Mouse (Mus musculus): ENCODE data around the gene Prkcq. TPM values are rescaled to one million over a fixed set of nuclear protein-coding genes. Genes with fewer than 3 reads are reported as not detected.
A peak's percentile ranks its signal among the peaks of the same experiment; 100 is the strongest.

The Prkcq gene
- polyA plus RNA-seq, 1 experiment from 2014 or later, result 1.8 TPM

DNA sequence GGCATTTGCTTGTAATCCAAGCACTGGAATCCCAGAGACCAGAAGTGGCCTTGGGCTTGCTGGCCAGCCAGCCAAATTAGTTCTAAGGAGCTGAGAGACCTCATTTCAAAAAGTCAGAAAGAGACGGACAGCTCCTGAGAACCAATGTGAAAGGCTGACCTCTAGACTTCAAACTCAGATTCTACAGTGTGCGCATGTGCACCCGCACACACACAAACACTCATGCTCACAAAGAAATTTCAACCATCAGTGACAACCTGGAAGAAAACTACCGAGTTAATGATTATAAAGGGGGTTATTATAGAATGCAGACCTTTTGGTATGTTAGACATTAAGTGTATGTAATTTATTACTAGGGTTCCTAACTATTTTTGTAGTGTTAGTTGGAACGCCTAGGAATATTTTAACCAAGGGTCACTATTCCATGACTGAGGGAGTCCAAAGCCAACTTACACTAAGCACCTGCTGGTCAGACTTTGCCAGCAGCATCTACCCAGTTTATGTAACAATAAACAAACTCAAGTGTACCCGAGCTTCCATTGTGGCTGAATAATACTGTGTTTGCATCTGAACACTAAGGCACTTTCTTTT lies 85.4 kb downstream of the Prkcq start:
- H3K36me3 ChIP-seq (ENCODE audit: insufficient read depth), result no peaks in the 10 kb centered on the region
- no peak overlapping the region for H3K4me3 ChIP-seq (ENCODE audit: low read depth, low read length)
- no peak overlapping the region for H3K4me2 ChIP-seq
- no peak overlapping the region for H3K9ac ChIP-seq
- no peak for TF ChIP-seq CTCF (IDR thresholded peaks at IDR 0.05; ENCODE audit: low read depth)
- DNase-seq (no peak), ATAC-seq (ENCODE audit: insufficient read depth) (no peak)
- no peaks in the 10 kb centered on the region for H3K9me3 ChIP-seq (ENCODE audit: low read depth, low read length)
- WGBS, result 74% methylated on average over 6 of the region's 6 CpGs
- no peak overlapping the region for H3K27ac ChIP-seq (ENCODE audit: low read depth)
- no peaks in the 10 kb centered on the region for H3K4me1 ChIP-seq (ENCODE audit: insufficient read depth)
- H3K27me3 ChIP-seq (ENCODE audit: insufficient read depth, low read length), result no peaks in the 10 kb centered on the region

DNA sequence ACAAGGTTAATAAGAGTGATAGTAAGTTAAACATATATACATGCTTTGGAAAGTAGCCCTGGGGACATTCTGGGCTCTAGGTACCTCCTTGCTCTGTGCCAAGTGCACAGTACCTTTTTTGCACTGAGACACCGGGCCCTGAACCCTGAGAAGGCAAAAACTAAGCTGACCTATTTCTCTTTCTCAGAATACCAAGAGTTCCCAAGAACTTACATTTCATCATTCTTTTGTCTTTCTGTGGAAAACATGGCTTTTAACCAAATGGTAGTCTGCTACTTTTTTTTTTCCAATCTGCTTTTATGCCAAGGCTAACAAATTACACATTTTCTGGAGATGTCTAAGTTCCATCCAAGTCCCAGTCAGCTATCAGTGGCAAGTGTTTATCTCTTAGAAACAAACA lies 86.3 kb downstream of the Prkcq start:
- Histone ChIP-seq H3K9ac (no peak overlapping the region), H3K4me1 (ENCODE audit: insufficient read depth) (no peaks in the 10 kb centered on the region), H3K9me3 (ENCODE audit: low read depth, low read length) (no peaks in the 10 kb centered on the region), H3K4me2 (no peak overlapping the region), H3K27me3 (ENCODE audit: insufficient read depth, low read length) (no peaks in the 10 kb centered on the region), H3K36me3 (ENCODE audit: insufficient read depth) (no peaks in the 10 kb centered on the region), H3K27ac (ENCODE audit: low read depth) (no peak overlapping the region), H3K4me3 (ENCODE audit: low read depth, low read length) (no peak overlapping the region)
- TF ChIP-seq CTCF (IDR thresholded peaks at IDR 0.05; ENCODE audit: low read depth), result no peak
- WGBS, result 83% methylated on average over 1 of the region's 1 CpGs
- DNase-seq, result no peak
- ATAC-seq (ENCODE audit: insufficient read depth), result no peak

DNA sequence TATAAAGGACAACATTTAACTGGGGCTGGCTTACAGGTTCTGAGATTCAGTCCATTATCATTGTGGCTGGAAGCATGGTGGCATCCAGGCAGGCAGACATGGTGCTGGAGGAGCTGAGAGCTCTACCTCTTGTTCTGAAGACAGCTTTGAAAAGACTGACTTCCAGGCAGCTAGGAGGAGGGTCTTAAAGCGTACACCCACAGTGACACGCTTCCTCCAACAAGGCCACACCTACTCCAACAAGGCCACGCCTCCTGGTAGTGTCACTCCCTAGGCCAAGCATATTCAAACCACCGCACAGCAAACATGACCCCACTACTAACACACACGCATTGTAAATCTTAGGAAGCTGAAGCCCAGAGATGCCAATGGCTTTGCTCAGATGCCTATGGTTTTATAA lies 87.5 kb downstream of the Prkcq start:
- 79% methylated on average over 5 of the region's 5 CpGs for WGBS
- DNase-seq (no peak), ATAC-seq (ENCODE audit: insufficient read depth) (no peak)
- Histone ChIP-seq H3K4me1 (ENCODE audit: insufficient read depth) (no peaks in the 10 kb centered on the region), H3K9me3 (ENCODE audit: low read depth, low read length) (no peaks in the 10 kb centered on the region), H3K9ac (no peak overlapping the region), H3K4me2 (no peak overlapping the region), H3K27me3 (ENCODE audit: insufficient read depth, low read length) (no peaks in the 10 kb centered on the region), H3K4me3 (ENCODE audit: low read depth, low read length) (no peak overlapping the region), H3K36me3 (ENCODE audit: insufficient read depth) (no peaks in the 10 kb centered on the region), H3K27ac (ENCODE audit: low read depth) (no peak overlapping the region)
- TF ChIP-seq CTCF (IDR thresholded peaks at IDR 0.05; ENCODE audit: low read depth), result no peak

DNA sequence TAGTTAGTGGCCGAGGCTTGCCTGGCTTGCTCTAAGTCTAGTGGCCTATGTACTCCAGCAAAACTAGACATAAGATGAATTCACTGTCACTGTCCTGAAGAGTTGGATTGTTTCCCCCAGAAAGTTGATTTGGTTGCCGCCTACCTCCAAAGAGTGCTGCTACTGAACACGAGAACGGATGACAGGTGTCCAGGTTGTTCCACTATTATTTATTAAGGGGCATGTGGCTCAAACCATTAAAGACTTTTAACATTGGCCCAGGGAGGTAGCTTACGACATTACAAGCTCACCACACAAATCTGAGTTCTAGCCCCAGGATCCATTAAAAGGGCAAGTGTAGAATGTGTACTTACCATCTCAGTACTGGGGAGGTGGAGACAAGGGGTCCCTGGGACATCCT lies 92.9 kb downstream of the Prkcq start:
- ATAC-seq (ENCODE audit: insufficient read depth), result no peak
- 84% methylated on average over 5 of the region's 5 CpGs for WGBS
- no peak for TF ChIP-seq CTCF (IDR thresholded peaks at IDR 0.05; ENCODE audit: low read depth)

DNA sequence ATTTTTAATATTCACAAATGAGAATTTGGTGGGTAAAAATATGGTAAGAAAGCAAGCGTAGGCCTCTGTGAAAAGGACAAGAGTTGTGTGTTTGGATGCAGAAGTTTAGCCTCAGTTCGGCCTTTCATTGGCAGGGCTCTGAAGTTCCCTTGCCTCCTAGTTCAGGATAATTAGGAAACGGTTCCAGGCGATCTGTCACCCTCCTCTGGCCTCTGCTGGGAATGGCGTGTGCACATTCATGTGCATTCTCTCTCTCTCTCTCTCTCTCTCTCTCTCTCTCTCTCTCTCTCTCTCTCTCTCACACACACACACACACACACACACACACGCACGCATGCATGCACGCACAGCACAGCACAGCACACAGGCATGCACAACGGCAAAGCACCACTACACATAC lies 93.5 kb downstream of the Prkcq start:
- H3K27ac ChIP-seq (ENCODE audit: low read depth), result no peak overlapping the region
- no peaks in the 10 kb centered on the region for H3K4me1 ChIP-seq (ENCODE audit: insufficient read depth)
- WGBS, result 74% methylated on average over 9 of the region's 9 CpGs
- TF ChIP-seq CTCF (IDR thresholded peaks at IDR 0.05; ENCODE audit: low read depth), result no peak
- no peaks in the 10 kb centered on the region for H3K36me3 ChIP-seq (ENCODE audit: insufficient read depth)
- H3K9ac ChIP-seq, result no peak overlapping the region
- H3K27me3 ChIP-seq (ENCODE audit: insufficient read depth, low read length), result no peaks in the 10 kb centered on the region
- no peak overlapping the region for H3K4me2 ChIP-seq
- H3K4me3 ChIP-seq (ENCODE audit: low read depth, low read length), result no peak overlapping the region
- no peaks in the 10 kb centered on the region for H3K9me3 ChIP-seq (ENCODE audit: low read depth, low read length)
- ATAC-seq (ENCODE audit: insufficient read depth) (no peak), DNase-seq (no peak)

More for the DNA sequence above, 92.9 kb downstream of the Prkcq start:
- Histone ChIP-seq H3K27me3 (ENCODE audit: insufficient read depth, low read length) (no peaks in the 10 kb centered on the region), H3K9ac (no peak overlapping the region), H3K4me3 (ENCODE audit: low read depth, low read length) (no peak overlapping the region), H3K9me3 (ENCODE audit: low read depth, low read length) (no peaks in the 10 kb centered on the region), H3K27ac (ENCODE audit: low read depth) (no peak overlapping the region), H3K4me2 (no peak overlapping the region), H3K4me1 (ENCODE audit: insufficient read depth) (no peaks in the 10 kb centered on the region), H3K36me3 (ENCODE audit: insufficient read depth) (no peaks in the 10 kb centered on the region)
- DNase-seq, result no peak

DNA sequence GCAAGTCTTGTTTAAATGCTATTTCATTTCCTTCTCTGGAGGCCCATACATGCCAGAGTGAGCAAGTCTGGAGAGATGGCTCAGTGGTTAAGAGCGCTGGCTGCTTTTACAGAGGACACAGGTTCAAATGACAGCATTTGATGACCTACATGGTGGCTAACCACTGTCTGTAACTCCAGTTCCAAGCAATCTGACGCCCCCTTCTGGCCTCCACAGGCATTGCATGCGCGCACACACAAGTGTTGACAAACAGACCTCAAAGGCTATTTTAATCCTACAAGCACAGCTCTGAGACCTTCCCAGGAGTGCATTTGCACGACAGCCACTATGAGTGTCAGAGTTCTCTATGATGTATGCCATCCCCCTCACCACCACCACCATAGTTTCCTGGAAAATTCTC lies 94.4 kb downstream of the Prkcq start:
- no peak overlapping the region for H3K9ac ChIP-seq
- 61% methylated on average over 5 of the region's 5 CpGs for WGBS
- no peak overlapping the region for H3K4me2 ChIP-seq
- no peak overlapping the region for H3K27ac ChIP-seq (ENCODE audit: low read depth)
- no peak overlapping the region for H3K4me3 ChIP-seq (ENCODE audit: low read depth, low read length)
- H3K9me3 ChIP-seq (ENCODE audit: low read depth, low read length), result no peaks in the 10 kb centered on the region
- H3K27me3 ChIP-seq (ENCODE audit: insufficient read depth, low read length), result no peaks in the 10 kb centered on the region
- H3K4me1 ChIP-seq (ENCODE audit: insufficient read depth), result no peaks in the 10 kb centered on the region
- H3K36me3 ChIP-seq (ENCODE audit: insufficient read depth), result no peaks in the 10 kb centered on the region
- peak; percentile 48 for TF ChIP-seq CTCF (IDR thresholded peaks at IDR 0.05; ENCODE audit: low read depth)
- DNase-seq (peak; percentile 21), ATAC-seq (ENCODE audit: insufficient read depth) (no peak)

DNA sequence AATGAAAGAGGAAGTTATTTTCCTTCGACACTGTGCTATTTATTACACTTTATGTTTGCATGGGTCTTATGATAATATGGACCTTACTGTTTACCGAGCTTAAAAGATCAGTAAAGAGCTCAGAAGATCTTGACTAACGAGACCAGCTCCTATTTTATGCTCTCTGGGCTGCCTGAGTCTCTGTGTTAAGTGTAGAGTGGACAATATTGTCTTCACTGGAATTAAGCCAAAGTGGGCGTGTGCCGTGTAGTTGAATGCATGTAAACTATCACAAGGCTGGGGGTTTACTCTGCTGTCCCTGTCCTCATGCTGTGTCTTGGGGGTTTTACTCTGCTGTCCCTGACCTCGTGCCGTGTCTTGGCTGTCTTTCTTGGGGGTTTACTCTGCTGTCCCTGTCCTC lies 107.1 kb downstream of the Prkcq start:
- Histone ChIP-seq H3K4me3 (ENCODE audit: low read depth, low read length) (no peak overlapping the region), H3K4me2 (no peak overlapping the region), H3K27ac (ENCODE audit: low read depth) (no peak overlapping the region), H3K27me3 (ENCODE audit: insufficient read depth, low read length) (no peaks in the 10 kb centered on the region), H3K9ac (no peak overlapping the region), H3K36me3 (ENCODE audit: insufficient read depth) (no peaks in the 10 kb centered on the region), H3K9me3 (ENCODE audit: low read depth, low read length) (no peaks in the 10 kb centered on the region), H3K4me1 (ENCODE audit: insufficient read depth) (no peaks in the 10 kb centered on the region)
- WGBS, result 63% methylated on average over 7 of the region's 7 CpGs
- peak; percentile 76 for DNase-seq
- no peak for TF ChIP-seq CTCF (IDR thresholded peaks at IDR 0.05; ENCODE audit: low read depth)
- ATAC-seq (ENCODE audit: insufficient read depth), result no peak; the same call in 1 of the 2 replicates

DNA sequence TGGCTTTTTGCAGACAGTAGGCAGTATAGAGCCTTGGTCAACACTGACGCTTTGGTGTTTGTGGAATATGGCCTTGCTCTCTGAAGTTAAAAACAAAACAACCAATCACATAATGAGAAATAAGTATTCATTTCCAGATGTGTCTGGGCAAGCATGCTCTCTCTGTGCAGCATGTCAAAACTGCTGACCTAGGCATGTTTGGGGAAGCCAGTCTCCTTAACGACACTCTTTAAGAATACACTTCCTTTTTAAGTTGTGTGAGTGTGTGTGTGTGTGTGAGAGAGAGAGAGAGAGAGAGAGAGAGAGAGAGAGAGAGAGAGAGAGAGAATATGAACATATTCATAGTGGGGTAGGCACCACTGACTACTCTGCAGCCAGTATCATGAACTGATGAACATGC lies 108.3 kb downstream of the Prkcq start:
- H3K4me2 ChIP-seq, result no peak overlapping the region
- no peak overlapping the region for H3K4me3 ChIP-seq (ENCODE audit: low read depth, low read length)
- DNase-seq (no peak), ATAC-seq (ENCODE audit: insufficient read depth) (no peak)
- H3K9ac ChIP-seq, result no peak overlapping the region
- no peak for TF ChIP-seq CTCF (IDR thresholded peaks at IDR 0.05; ENCODE audit: low read depth)
- H3K4me1 ChIP-seq (ENCODE audit: insufficient read depth), result no peaks in the 10 kb centered on the region
- H3K27me3 ChIP-seq (ENCODE audit: insufficient read depth, low read length), result no peaks in the 10 kb centered on the region
- no peak overlapping the region for H3K27ac ChIP-seq (ENCODE audit: low read depth)
- no peaks in the 10 kb centered on the region for H3K36me3 ChIP-seq (ENCODE audit: insufficient read depth)
- H3K9me3 ChIP-seq (ENCODE audit: low read depth, low read length), result no peaks in the 10 kb centered on the region
- 57% methylated on average over 2 of the region's 2 CpGs for WGBS

All from lung, embryonic 14.5 days (tissue).